Mouse (Mus musculus): ENCODE data around the gene Trpc5os.

Trpc5os gene

DNA sequence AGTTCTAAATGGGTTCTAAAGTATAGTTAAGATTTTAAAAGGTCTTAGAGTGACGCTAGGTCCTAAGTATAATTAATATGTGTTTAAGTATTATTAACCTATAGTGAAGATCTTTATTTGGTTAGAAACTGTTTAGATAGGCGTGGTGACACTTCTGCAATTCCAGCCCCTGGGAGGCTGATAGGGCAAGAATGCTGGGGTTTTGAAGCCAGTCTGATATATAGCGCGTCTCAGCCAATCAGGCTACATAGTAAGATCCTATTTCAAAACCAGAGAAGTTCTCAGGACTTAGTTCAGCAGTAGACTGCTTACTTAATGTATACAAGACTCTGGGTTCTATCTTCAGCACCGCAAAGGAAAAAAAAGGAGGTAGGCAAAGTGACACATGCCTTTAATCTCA is at the start of gene Trpc5os:
Gene Trpc5os (plus strand): TSS at position 301 of the 400 bp plus-strand sequence.
- DNase-seq, result no peak

DNA sequence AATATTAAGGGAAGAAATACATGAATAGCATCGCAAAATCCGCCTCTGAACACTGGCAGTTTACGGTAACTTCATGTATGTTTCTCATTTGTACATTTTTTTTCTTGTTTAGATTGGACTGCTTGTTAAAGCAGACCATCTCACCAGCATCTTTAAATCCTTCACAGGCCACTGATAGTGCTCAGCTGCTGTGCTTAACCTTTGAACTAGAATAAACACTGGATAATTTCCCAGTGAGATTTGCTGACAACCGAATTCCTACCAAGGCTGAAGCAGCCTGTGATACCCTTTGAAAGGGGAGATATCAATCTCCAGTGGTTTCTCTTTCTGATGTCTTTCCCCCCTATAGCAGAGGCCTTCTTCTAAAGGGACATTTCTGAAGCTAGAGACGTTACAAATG is 48.3 kb upstream of the Trpc5os start:
- no peak for DNase-seq

DNA sequence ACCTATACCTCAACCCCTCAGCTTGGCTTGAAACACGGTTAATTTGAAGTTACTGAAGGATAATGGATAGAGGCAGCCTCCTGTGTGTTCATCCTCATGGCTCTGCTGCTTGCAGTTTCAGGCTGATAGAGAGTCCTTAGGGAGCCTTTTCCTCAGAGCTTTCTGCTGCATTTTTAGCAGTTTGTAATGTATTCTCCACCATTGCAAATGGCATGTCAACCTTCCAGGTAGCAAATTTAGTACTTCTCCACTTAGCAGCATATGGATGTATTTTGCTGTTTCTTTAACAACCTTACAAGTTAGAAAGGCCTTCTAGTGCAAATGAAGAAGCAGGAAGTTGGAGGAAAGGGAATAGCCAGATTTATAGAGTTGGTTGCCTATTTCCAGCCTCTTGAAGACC is 36.1 kb upstream of the Trpc5os start:
- DNase-seq, result no peak

DNA sequence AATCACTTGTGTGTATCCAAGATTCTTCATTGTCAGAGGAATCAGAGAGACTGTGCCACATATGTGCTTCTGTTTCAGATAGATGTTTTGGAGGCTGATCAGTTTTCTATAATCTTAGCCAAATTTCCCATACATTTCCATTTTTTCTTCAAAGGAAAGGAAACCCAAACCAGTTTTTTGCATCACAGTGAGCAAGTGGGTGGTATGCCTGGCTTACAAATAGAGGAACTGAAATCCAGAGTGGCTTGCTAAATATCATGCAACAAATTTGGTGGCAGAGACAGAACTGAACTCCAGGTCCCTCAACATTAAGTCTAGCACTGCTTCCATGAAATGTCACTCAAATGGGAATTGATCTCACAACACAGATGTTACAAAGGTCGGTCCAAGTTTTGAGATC is 35.3 kb upstream of the Trpc5os start:
- DNase-seq, result no peak

DNA sequence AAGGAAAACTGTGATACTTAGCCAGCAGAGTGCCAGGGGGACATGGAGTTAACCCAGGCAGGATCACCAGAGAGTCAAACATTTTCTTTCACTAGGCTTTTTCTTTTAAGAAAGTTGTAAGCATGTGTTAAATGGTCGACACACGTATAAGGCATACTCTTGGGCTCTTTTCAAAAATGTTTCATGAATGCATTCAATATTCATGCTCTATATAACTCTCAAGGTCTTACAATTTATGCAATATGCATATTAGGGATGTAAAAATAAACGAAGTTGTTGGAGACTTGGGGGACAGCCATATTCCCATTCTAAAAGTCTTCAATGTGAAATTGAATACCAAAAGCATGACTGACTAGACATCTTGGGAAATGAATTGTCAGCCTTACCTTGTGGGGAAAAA is 32.5 kb upstream of the Trpc5os start:
- no peak for DNase-seq

DNA sequence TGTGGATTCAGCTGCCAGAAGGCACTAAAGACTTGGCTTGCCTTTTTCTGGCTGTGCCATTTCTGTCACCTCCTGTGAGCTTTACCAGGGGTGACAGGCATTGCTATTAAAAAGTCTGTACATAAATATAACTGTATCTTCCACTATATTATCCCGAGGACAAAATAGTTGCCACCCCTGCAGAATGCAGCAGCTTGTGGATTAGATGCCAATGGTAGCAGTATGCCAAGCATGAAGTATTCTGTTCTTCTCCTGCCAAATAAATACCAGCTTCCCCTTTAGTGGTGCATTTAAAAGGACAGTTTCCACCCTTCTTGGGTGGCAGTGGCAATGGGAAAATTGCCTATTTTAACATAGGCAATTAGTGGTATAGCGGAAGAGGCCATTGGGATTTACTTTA is 8.0 kb downstream of the Trpc5os start:
- DNase-seq, result no peak

DNA sequence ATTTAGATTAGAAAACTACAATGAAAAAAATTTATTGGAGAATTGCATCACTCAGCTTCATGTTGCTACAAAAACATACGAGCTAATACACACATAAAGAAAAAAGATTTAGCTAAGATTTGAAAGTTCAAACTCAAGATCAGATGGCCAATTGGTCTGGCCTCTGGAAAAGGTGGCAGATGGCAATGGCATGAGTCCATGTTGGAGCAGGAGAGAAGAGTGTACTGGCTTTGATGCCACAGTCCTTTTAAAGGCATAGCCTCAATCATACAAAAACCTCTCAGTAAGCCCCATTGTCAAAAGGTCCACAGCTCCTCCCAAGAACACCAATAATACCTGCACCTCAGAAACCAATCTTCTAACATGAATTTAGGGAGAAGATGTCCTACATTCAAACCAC is 35.0 kb downstream of the Trpc5os start:
- no peak for DNase-seq

DNA sequence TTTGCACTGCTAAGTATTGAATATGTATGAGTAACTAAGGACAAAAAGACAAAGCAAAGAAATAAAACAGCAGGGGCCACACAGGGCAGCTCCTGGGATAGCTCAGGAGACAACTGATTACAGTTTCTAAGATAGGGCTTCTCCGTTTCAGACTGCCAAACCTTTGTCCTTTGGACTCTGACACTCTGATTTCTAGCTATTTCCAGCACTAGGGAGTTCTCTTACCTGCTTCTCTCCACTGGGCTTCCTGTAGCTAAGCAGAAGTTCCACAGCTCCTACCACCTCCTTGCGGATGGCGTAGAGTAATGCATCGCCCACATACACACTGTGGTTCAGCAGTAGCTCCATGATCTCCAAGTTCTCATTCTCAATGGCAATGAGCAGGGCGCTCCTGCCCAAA is 66.9 kb downstream of the Trpc5os start:
- DNase-seq, result no peak

DNA sequence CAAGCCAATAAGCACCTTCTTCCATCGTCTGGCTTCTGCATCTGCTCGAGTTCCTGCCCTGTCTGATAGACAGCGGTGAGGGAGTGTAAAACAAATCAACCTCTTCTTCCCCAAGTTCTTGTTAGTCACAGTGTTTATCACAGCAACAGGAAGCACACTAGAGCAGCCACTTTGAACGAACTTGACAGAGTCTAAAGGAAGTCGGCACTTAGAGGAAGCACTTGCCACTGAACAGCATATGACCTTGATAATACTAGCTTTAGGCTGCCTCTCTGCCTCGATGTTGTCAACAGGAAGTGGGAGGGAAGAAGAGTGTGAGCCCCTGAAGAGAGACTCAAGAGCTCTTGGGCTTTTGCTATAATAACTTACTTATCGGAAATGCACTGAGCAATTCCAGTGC is 69.7 kb downstream of the Trpc5os start:
- no peak for DNase-seq
